In genomic region chr4:55117839-55118487, GRCm38 (mm10) we compare ENCODE assay signal across 16 mouse cellular contexts.
"Had no signal": no experiment of that assay in that cellular context is flagged by ENCODE, and none has a peak within 500 bp of the region (broad histone marks: within the 10 kb centered on the region; RNA-seq: fewer than 3 reads in every experiment).

No protein-coding gene starts in this region.

- H3K27ac ChIP-seq: kidney, postnatal 0 days; layer of hippocampus, adult 2 months; left cerebral cortex, adult 2 months; limb, embryonic 10.5 days; liver, embryonic 15.5 days; neural tube, embryonic 12.5 days; stomach, postnatal 0 days had no signal

- DNase-seq: kidney, adult 11 months; kidney, adult 9 months; kidney, postnatal 36 days; lung, adult 2 months; lung, postnatal 36 days; midbrain, embryonic 14.5 days; right cerebral cortex, postnatal 25 days had no signal

- H3K9me3 ChIP-seq: limb, embryonic 10.5 days; liver, embryonic 15.5 days; neural tube, embryonic 12.5 days had no signal

- H3K27me3 ChIP-seq: liver, embryonic 15.5 days; neural tube, embryonic 12.5 days had no signal

- H3K4me1 ChIP-seq: liver, embryonic 15.5 days; neural tube, embryonic 12.5 days had no signal

- H3K4me3 ChIP-seq: layer of hippocampus, adult 2 months; left cerebral cortex, adult 2 months; limb, embryonic 10.5 days; liver, embryonic 15.5 days; neural tube, embryonic 12.5 days had no signal

- ATAC-seq: lung, postnatal 0 days had no signal

- H3K36me3 ChIP-seq: limb, embryonic 10.5 days; liver, embryonic 15.5 days; neural tube, embryonic 12.5 days had no signal

- H3K4me2 ChIP-seq: liver, embryonic 11.5 days; liver, embryonic 15.5 days; neural tube, embryonic 12.5 days had no signal

- H3K9ac ChIP-seq: liver, embryonic 15.5 days; neural tube, embryonic 12.5 days had no signal
